Mouse (Mus musculus) midbrain, embryonic 10.5 days (tissue): Measurements from ENCODE around the gene Tmtc4. TPM values are rescaled to one million over a fixed set of nuclear protein-coding genes. Genes with fewer than 3 reads are reported as not detected.

Experiments used
- DNase-seq: peaks from one replicate; pipeline ENCODE4 v3.0.0-alpha.2; 2017; ENCODE audit warnings: low spot score
- H3K27ac ChIP-seq: fragments of 300-500 bp; sonication (generic); replicated peaks from 2 replicates; pipeline ENCODE4 v1.5.1; 2016; ENCODE audit warnings: mild to moderate bottlenecking
- H3K27me3 ChIP-seq: fragments of 300-500 bp; sonication (generic); 2 replicates; pipeline ENCODE4 v1.6.1; 2016; ENCODE audit warnings: low read depth, mild to moderate bottlenecking; ENCODE audit not compliant: poor library complexity, severe bottlenecking
- H3K36me3 ChIP-seq: fragments of 300-500 bp; sonication (generic); 2 replicates; pipeline ENCODE4 v1.6.1; 2016; ENCODE audit warnings: mild to moderate bottlenecking, moderate library complexity
- H3K4me1 ChIP-seq: fragments of 300-500 bp; sonication (generic); 2 replicates; pipeline ENCODE4 v1.6.1; 2016
- H3K4me3 ChIP-seq: fragments of 300-500 bp; sonication (generic); 2 replicates; pipeline ENCODE4 v1.5.1; 2016; ENCODE audit warnings: mild to moderate bottlenecking, moderate library complexity
- H3K9me3 ChIP-seq: fragments of 300-500 bp; sonication (generic); replicated peaks from 2 replicates; pipeline ENCODE4 v1.6.1; 2016; ENCODE audit warnings: mild to moderate bottlenecking
- WGBS: fragments of 180-500 bp; shearing (Covaris S2); methylation state at CpG from one replicate; pipeline ENCODE4 v1.1.7; 2016; 5-methylcytosine and 5-hydroxymethylcytosine counted together
- polyA plus RNA-seq: library from polyadenylated mRNA; unstranded; fragments of >200 nt; fragmentation: Nextera tagmentation; extraction: Ambion mirVana; gene quantifications from 2 replicates; pipeline ENCODE4 v1.2.1, GENCODE M21; 2016

Tmtc4 gene
- polyA plus RNA-seq, 1 experiment from 2014 or later: 28.3 TPM

- Histone ChIP-seq H3K4me1 (no peaks in the 10 kb centered on the region), H3K27ac (no peak overlapping the region), H3K9me3 (no peaks in the 10 kb centered on the region), H3K27me3 (no peaks in the 10 kb centered on the region), H3K36me3 (peaks cover 29% of the 10 kb centered on the region), H3K4me3 (no peak overlapping the region)
- WGBS: 35% methylated on average over 1 of the region's 1 CpGs
- DNase-seq: peak; percentile 17
Observed at GRCm38 (mm10) chr14:122953331-122953730, 30.5 kb downstream of the Tmtc4 start.

- peaks cover 32% of the 10 kb centered on the region for H3K36me3 ChIP-seq
- H3K27me3 ChIP-seq: no peaks in the 10 kb centered on the region
- H3K4me3 ChIP-seq: no peak overlapping the region
- WGBS: 86% methylated on average over 1 of the region's 1 CpGs
- H3K9me3 ChIP-seq: no peaks in the 10 kb centered on the region
- DNase-seq: no peak
- no peaks in the 10 kb centered on the region for H3K4me1 ChIP-seq
- H3K27ac ChIP-seq: no peak overlapping the region
Observed at GRCm38 (mm10) chr14:122952556-122952955, 31.3 kb downstream of the Tmtc4 start.

GRCm38 (mm10) chr14:122951676-122952445, 32.0 kb downstream of the Tmtc4 start:
- Histone ChIP-seq H3K27ac (no peak overlapping the region), H3K9me3 (no peaks in the 10 kb centered on the region), H3K4me1 (no peaks in the 10 kb centered on the region), H3K36me3 (peaks cover 39% of the 10 kb centered on the region), H3K4me3 (no peak overlapping the region), H3K27me3 (no peaks in the 10 kb centered on the region)
- DNase-seq: no peak
- 90% methylated on average over 6 of the region's 6 CpGs for WGBS

DNA sequence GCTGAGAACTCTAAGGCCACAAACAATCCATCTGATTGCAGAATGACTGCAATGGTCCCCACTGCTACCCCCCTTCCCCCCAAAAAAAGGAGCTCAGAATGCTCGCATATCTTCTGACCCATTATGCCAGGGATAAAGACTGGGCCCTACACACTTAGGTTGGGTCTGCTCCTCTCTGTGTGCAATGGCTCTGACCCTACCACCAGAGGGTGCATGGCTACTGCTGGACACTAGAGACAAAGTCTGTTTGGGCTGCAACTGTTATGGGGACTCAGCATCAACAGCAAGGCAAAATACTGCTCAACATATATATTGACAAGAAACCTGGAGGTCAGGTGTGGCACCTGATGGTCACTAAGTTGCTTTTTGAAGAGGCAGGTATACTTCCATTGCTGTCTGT, 32.9 kb downstream of the Tmtc4 start:
- Histone ChIP-seq H3K27ac (no peak overlapping the region), H3K4me1 (no peaks in the 10 kb centered on the region), H3K36me3 (peaks cover 47% of the 10 kb centered on the region), H3K27me3 (no peaks in the 10 kb centered on the region), H3K9me3 (no peaks in the 10 kb centered on the region), H3K4me3 (no peak overlapping the region)
- no peak for DNase-seq
- 76% methylated on average over 1 of the region's 1 CpGs for WGBS

- H3K4me1 ChIP-seq: no peaks in the 10 kb centered on the region
- H3K36me3 ChIP-seq: peaks cover 81% of the 10 kb centered on the region
- DNase-seq: no peak
- WGBS: 86% methylated on average over 3 of the region's 3 CpGs
- no peaks in the 10 kb centered on the region for H3K27me3 ChIP-seq
- no peak overlapping the region for H3K4me3 ChIP-seq
- no peaks in the 10 kb centered on the region for H3K9me3 ChIP-seq
- no peak overlapping the region for H3K27ac ChIP-seq
Observed at GRCm38 (mm10) chr14:122943475-122943853, 40.4 kb downstream of the Tmtc4 start.

GRCm38 (mm10) chr14:122942757-122943474, 40.9 kb downstream of the Tmtc4 start:
- Histone ChIP-seq H3K4me3 (no peak overlapping the region), H3K9me3 (no peaks in the 10 kb centered on the region), H3K36me3 (peaks cover 80% of the 10 kb centered on the region), H3K4me1 (no peaks in the 10 kb centered on the region), H3K27me3 (no peaks in the 10 kb centered on the region), H3K27ac (no peak overlapping the region)
- WGBS: 85% methylated on average over 4 of the region's 4 CpGs
- no peak for DNase-seq

DNA sequence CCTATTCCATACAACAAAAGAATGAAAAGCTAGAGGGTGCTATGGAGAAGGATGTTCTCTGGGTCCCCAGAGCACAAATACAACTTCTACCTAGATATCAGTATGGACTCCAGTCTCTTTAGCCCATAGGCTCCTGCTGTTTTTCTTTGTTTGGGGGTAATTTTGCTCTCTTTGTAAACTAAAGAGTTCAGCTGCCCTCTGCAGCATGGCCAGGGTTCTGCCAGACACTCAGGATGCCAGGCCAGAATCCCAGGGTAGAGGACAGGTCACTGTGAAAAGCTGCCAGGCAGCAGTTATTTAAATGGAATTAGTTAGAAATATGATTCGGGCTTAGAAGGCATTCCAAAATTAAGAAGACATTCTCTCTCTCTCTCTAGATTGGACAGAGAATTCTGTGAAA, 47.4 kb downstream of the Tmtc4 start:
- DNase-seq: no peak
- Histone ChIP-seq H3K36me3 (peaks cover 68% of the 10 kb centered on the region), H3K4me3 (no peak overlapping the region), H3K27ac (no peak overlapping the region), H3K27me3 (no peaks in the 10 kb centered on the region), H3K4me1 (no peaks in the 10 kb centered on the region), H3K9me3 (no peaks in the 10 kb centered on the region)
- WGBS: 81% methylated on average over 1 of the region's 1 CpGs

DNA sequence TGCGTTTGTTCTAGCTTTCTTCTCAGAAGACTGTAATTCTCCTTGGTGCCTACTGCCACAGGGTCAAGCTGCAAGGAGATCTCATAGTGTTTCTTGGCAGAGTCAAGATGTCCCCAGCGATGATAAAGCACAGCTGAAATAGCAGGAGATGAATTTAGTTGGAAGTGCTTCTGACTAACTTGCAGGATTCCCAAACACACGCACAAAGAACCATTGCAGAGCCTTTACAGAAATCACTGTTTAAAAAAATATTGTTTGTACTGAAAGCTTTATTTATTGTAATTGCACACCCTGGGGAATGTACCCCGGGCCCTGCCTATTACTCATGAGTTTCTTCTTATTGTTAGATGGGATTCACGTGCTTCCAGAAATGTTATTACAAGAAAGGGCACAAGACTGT, 63.8 kb downstream of the Tmtc4 start:
- no peak for DNase-seq
- Histone ChIP-seq H3K27me3 (no peaks in the 10 kb centered on the region), H3K36me3 (peaks cover 34% of the 10 kb centered on the region), H3K9me3 (no peaks in the 10 kb centered on the region), H3K4me1 (no peaks in the 10 kb centered on the region), H3K27ac (no peak overlapping the region), H3K4me3 (no peak overlapping the region)
- 84% methylated on average over 5 of the region's 5 CpGs for WGBS

DNA sequence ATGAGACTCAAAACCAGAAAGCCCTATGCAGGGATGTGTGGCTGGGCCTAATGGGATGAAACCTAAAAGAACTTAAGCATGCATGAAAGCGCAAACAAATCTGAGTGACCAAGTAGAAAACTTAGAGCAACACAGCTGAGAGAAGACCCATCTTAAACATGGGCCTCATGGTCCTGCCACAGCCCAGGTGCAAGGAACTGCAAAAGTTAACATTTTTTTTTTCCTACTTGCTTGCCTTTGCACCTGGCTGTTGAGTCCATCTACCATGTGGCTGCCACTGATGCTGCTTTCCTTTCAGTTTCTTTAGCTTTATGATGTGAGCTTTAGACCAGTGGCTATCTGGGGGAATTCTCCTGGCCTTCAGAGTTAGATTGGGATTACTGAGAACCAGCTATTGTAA, 66.2 kb downstream of the Tmtc4 start:
- WGBS: 92% methylated on average over 1 of the region's 1 CpGs
- H3K9me3 ChIP-seq: no peaks in the 10 kb centered on the region
- peaks cover 8% of the 10 kb centered on the region for H3K4me1 ChIP-seq
- no peak overlapping the region for H3K27ac ChIP-seq
- H3K36me3 ChIP-seq: peaks cover 19% of the 10 kb centered on the region
- peaks cover 19% of the 10 kb centered on the region for H3K27me3 ChIP-seq
- no peak overlapping the region for H3K4me3 ChIP-seq
- no peak for DNase-seq

DNA sequence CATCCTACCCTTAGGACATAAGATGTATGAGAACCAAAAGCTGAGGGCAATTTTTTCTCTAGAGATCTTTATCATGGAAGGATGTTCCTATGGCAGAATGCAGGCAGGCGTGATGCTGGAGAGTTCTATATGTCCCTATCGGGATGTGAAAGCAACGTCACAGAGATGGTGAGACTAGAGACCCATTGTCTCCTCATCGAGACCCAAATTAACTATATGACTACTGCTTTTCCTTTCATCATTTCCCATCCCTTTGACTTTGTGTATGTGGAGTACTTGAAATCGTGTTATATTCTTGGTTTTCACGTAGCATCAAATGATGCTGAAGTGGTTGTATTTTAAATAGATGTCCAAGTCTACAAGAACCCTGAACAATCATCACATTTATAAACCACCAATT, 70.2 kb downstream of the Tmtc4 start, which contains the start of gene Ggact:
TSS of gene Ggact (minus strand) at position 101 of the 400 bp plus-strand sequence.
- no peak for DNase-seq
- 71% methylated on average over 6 of the region's 6 CpGs for WGBS
- peaks cover 38% of the 10 kb centered on the region for H3K27me3 ChIP-seq
- peak within 1 kb of the TSS; percentile 78 for H3K27ac ChIP-seq
- H3K4me1 ChIP-seq: peaks cover 8% of the 10 kb centered on the region
- H3K9me3 ChIP-seq: no peaks in the 10 kb centered on the region; the same call in 1 of the 2 replicates
- peak within 1 kb of the TSS; percentile 80 for H3K4me3 ChIP-seq
- H3K36me3 ChIP-seq: 0 out of 2 replicates have a peak, but pooled peaks cover 1% of the 10 kb centered on the region

DNA sequence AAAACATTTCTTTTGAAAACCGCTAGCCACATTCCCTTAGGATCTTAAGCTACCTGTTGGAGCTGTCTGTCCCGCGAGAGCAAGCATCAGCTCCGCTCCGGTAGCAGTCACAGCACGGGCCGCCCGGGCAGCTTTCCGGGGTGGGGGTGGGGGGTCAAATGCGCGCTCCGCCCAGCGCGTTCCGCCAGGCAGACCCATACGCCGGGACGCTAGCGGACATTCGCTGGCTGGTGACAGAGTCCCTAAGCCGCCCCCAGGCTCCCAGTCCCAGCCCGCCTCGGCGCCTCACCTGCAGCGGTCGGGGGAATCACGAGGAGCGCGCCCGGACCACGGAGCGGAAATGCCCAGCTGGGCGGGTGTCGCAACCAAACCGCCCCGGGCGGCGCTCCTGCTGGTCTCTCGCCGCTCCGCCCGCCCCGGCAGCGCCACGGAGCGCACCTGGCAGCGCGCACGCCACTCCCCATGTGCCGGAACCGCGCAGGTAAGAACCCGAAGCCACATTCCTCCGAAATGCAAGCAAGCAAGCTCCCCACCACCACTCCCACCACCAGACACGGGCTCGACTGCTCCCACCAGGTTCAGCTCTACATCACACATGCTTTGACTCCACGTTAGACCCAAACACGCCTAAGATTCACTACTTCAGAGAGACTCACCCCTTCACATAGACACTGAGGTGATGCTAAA, 70.9 kb downstream of the Tmtc4 start:
- under 1% methylated on average over 58 of the region's 58 CpGs for WGBS
- H3K36me3 ChIP-seq: 0 out of 2 replicates have a peak, but pooled peaks cover 3% of the 10 kb centered on the region
- DNase-seq: peak; percentile 58
- peak overlapping the region; percentile 78 for H3K27ac ChIP-seq
- H3K4me1 ChIP-seq: peaks cover 8% of the 10 kb centered on the region
- peak overlapping the region; percentile 80 for H3K4me3 ChIP-seq
- peaks cover 38% of the 10 kb centered on the region for H3K27me3 ChIP-seq
- no peaks in the 10 kb centered on the region; the same call in 1 of the 2 replicates for H3K9me3 ChIP-seq

DNA sequence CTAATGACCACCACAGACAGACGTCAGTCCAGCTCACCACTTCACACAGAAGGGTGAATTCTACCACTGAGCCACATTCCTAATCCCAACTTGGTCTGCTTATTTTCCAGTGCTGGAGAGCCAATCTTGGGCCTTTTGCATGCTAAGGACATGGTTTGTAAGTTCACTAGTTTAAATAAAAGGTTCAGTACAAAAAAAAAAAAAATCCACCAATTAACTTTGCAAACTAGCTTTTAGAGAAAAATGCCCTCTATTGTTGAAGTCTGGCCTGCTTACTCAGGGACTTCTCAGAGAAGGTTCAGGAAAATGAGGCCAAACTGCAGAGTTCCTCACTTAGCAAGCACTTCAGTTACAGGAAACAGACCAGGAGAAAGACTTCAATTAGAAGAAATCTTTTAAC, 71.7 kb downstream of the Tmtc4 start:
- H3K4me1 ChIP-seq: peaks cover 8% of the 10 kb centered on the region
- no peak overlapping the region for H3K27ac ChIP-seq
- 54% methylated on average over 1 of the region's 1 CpGs for WGBS
- H3K27me3 ChIP-seq: peaks cover 38% of the 10 kb centered on the region
- H3K36me3 ChIP-seq: 0 out of 2 replicates have a peak, but pooled peaks cover 3% of the 10 kb centered on the region
- peak overlapping the region; percentile 80 for H3K4me3 ChIP-seq
- peaks cover 3% of the 10 kb centered on the region; the same call in 1 of the 2 replicates for H3K9me3 ChIP-seq
- DNase-seq: no peak
